Mouse (Mus musculus): Measurements from ENCODE around the gene Fbxw8. TPM values are rescaled to one million over a fixed set of nuclear protein-coding genes. Genes with fewer than 3 reads are reported as not detected.

Fbxw8 gene
- 44.5 and 45.0 TPM in 2 replicates for polyA plus RNA-seq (2016; fragmentation: Nextera tagmentation; extraction: Ambion mirVana)

DNA sequence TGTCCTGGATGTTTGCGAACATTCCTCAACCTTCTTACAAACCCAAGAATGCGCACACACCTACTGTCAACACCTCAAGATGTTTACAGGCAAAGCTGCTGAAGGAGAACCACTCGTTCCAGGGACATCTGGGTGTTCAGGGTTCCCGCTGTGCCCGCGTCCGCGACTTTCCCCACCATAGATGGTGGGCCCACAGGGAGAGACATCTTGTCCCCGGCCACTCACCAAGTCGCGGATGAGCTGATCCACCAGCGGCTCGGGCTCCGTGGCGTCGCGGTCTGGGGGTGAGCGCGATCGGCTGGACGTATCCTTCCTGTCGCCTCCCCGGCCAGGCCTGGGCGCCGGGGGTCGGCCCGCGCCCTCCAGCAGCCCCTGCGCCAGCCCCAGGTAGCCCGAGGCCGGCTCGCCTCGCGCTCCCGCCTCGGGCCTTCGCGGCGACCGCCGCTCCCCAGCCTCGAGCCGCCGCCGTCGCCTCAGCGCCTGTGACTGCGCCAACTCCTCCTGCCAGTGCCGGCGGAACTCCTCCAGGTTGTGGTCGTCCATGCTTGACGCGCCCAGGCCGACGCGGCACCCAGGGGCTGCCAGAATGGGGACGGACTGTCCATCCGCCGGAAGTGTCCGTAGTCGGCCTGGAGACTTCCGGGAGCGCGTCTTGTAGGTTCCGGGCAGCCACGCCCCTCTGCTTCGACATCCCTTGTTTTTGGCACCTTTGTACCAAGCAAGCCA lies at the start of gene Fbxw8:
TSS of gene Fbxw8 (minus strand) at position 626 of the 726 bp plus-strand sequence.
- Histone ChIP-seq H3K27me3 (peaks cover 4% of the 10 kb centered on the region; the same call in 1 of the 2 replicates), H3K4me1 (peaks cover 12% of the 10 kb centered on the region), H3K4me3 (peak within 1 kb of the TSS; percentile 98), H3K4me2 (replicated peaks) (peak within 1 kb of the TSS; percentile 75), H3K9ac (peak within 1 kb of the TSS; percentile 92), H3K9me3 (no peaks in the 10 kb centered on the region), H3K27ac (peak within 1 kb of the TSS; percentile 65; the same call in 1 of the 2 replicates), H3K36me3 (peaks cover 12% of the 10 kb centered on the region; the same call in 1 of the 2 replicates)
- under 1% methylated on average over 66 of the region's 67 CpGs for WGBS
- ATAC-seq (ENCODE audit: insufficient number of reproducible peaks, insufficient read depth, low FRiP score, low TSS enrichment): peak; percentile 83; the same call in 1 of the 2 replicates

DNA sequence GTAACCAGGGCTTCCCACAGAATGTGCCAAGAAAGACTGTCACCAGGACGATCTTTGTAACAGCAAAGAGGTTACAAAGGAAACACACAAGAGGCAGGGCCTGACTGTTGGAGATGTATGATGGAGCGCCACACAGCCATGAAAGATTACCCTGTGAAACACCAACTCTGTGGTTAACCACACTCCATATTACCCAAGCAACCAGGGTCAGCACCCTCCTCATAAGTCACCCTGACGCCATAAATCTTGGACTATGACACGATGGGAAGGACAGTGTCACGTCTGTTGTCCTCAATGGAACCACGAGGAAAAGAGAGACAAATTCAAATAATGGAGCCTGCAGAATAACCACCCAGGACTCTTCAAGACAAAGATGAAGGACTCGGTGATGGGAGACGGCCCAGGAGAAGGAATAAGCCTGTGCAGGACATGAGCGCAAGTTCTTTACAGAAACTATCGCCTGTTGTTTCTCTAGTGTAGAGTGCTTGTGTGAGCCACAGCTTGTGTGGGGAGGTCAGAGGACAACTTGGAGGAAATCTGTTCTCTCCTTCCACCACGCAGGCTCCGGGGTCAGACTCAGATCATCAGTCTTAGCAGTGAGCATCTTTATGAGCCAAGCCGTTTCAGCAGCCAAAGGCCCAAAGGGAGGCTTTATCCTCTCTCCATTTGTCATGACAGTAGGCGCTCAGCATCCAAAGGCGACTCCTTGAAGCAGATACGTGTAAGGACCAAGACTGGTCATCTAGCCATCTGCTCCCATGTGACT lies 49.6 kb upstream of the Fbxw8 start:
- WGBS: 85% methylated on average over 16 of the region's 16 CpGs
- no peak overlapping the region for H3K4me3 ChIP-seq
- no peaks in the 10 kb centered on the region for H3K9me3 ChIP-seq
- no peak overlapping the region for H3K27ac ChIP-seq
- no peaks in the 10 kb centered on the region for H3K36me3 ChIP-seq
- ATAC-seq (ENCODE audit: insufficient number of reproducible peaks, insufficient read depth, low FRiP score, low TSS enrichment): no peak
- no peaks in the 10 kb centered on the region for H3K27me3 ChIP-seq
- peaks cover 4% of the 10 kb centered on the region; the same call in 1 of the 2 replicates for H3K4me1 ChIP-seq
- H3K9ac ChIP-seq: no peak overlapping the region
- no peak overlapping the region for H3K4me2 ChIP-seq (replicated peaks)

DNA sequence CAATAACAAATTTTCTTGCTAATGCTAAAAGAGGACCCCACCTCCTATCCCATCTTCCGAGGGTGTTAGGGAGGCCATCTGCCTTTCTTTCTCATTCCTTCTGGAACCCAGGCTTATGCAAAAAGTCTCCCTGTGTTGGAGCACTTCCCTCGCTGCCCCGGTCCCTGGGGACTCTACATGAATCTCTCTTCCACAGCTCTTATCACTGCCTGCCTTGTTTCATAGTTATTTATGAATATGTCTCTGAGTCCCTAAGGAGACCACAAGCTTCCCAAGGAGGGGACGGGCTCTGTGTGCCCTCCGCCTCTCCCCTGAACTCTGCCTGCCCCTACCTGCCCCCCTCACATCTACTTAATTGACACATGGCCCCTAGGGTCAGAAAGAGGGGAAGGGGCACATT lies 44.4 kb upstream of the Fbxw8 start:
- no peak for ATAC-seq (ENCODE audit: insufficient number of reproducible peaks, insufficient read depth, low FRiP score, low TSS enrichment)
- H3K27me3 ChIP-seq: no peaks in the 10 kb centered on the region
- H3K9ac ChIP-seq: no peak overlapping the region
- H3K27ac ChIP-seq: no peak overlapping the region
- no peaks in the 10 kb centered on the region for H3K9me3 ChIP-seq
- no peaks in the 10 kb centered on the region for H3K4me1 ChIP-seq
- no peak overlapping the region for H3K4me3 ChIP-seq
- no peaks in the 10 kb centered on the region for H3K36me3 ChIP-seq
- H3K4me2 ChIP-seq (replicated peaks): no peak overlapping the region
- WGBS: 53% methylated on average over 5 of the region's 5 CpGs

DNA sequence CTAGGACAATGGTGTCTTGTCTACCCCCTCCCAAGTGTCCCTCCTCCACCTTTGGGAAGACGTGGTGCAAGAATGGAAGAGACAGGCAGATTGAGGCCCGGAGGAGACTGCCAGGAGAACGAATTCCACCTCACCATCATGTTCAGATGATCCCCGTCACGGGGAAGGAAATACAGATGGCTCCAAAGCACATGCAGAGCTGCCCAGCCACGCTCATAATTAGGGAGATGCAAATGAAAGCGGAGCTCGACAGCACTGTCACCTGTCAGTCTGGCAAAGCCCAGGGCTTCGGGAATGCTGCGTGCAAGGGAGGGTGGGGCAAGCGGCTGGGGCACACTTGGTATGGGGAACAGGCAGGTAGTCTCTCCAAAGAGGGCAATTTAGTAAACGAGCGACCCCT lies 42.2 kb upstream of the Fbxw8 start:
- 68% methylated on average over 13 of the region's 13 CpGs for WGBS
- Histone ChIP-seq H3K27me3 (peaks cover 8% of the 10 kb centered on the region; the same call in 1 of the 2 replicates), H3K9ac (no peak overlapping the region), H3K4me2 (replicated peaks) (no peak overlapping the region), H3K36me3 (no peaks in the 10 kb centered on the region), H3K9me3 (no peaks in the 10 kb centered on the region), H3K4me3 (no peak overlapping the region), H3K27ac (no peak overlapping the region), H3K4me1 (peaks cover 3% of the 10 kb centered on the region; the same call in 1 of the 2 replicates)
- no peak for ATAC-seq (ENCODE audit: insufficient number of reproducible peaks, insufficient read depth, low FRiP score, low TSS enrichment)

DNA sequence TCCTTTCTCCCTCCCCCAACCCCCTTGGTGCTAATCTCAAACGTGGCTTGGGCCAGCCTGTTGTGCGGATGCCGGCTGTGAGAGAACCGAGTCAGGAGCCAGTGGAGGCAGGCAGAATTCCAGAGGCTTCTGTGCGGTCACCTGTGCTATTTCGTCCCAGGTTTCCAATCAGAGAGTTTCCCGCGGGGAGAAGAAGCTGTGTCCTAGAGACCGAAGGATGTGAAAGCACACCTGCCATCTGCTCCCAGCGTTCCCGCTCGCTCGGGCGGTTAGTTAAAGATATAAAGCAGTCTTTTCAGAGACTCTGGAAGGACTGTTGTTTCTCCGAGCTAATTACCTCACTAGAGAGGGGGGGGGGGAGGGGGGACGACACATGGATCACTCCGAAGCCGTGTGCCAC lies 37.0 kb upstream of the Fbxw8 start:
- no peaks in the 10 kb centered on the region for H3K36me3 ChIP-seq
- no peaks in the 10 kb centered on the region for H3K9me3 ChIP-seq
- no peak overlapping the region for H3K4me3 ChIP-seq
- 0 out of 2 replicates have a peak overlapping the region, but pooled peaks have one; percentile 12 for H3K4me2 ChIP-seq (replicated peaks)
- peaks cover 19% of the 10 kb centered on the region for H3K4me1 ChIP-seq
- no peak overlapping the region for H3K27ac ChIP-seq
- ATAC-seq (ENCODE audit: insufficient number of reproducible peaks, insufficient read depth, low FRiP score, low TSS enrichment): no peak
- H3K27me3 ChIP-seq: peaks cover 8% of the 10 kb centered on the region; the same call in 1 of the 2 replicates
- 20% methylated on average over 18 of the region's 18 CpGs for WGBS
- H3K9ac ChIP-seq: no peak overlapping the region

DNA sequence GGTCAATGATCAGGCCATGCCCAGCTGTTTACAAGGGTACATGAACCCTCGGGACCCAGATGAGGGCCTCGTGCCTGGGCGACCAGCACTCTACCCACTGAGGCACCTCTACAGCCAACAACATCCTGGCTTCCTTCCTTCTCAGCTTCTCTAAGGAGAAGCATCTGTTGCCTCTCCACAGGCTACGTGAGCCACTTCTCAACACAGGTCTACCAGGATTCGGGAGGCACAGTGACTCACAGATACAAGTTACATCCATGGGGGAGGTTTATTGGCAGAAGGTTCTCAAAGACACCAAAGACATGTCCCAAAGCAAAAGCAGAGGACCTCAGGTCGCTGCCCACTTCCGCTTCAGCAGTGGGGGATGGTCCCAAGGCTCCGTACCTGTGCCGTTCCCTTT lies 35.2 kb upstream of the Fbxw8 start:
- 87% methylated on average over 9 of the region's 9 CpGs for WGBS
- Histone ChIP-seq H3K9ac (no peak overlapping the region), H3K4me2 (replicated peaks) (no peak overlapping the region), H3K9me3 (no peaks in the 10 kb centered on the region), H3K4me3 (no peak overlapping the region), H3K4me1 (peaks cover 23% of the 10 kb centered on the region), H3K36me3 (no peaks in the 10 kb centered on the region), H3K27ac (no peak overlapping the region), H3K27me3 (peaks cover 8% of the 10 kb centered on the region; the same call in 1 of the 2 replicates)
- no peak for ATAC-seq (ENCODE audit: insufficient number of reproducible peaks, insufficient read depth, low FRiP score, low TSS enrichment)

DNA sequence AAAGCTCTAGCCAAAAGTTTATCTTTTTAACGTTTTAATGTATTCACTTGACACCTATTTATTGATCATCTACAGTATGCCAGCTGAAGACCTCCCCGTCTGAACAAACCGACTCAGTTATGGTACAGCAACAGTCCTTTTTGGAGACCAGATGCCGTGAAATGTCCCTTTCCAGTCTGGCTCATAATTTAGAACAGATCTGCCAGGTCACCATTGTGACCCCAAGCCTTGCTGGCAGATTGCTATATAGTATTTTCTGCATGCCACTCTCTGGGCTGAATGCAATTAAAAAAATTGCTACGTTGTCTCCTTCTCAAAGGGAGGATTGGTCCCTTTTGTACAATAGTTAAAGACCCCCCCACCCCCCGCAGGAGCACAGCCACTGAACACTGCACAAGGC lies 33.1 kb upstream of the Fbxw8 start:
- Histone ChIP-seq H3K36me3 (no peaks in the 10 kb centered on the region), H3K27me3 (peaks cover 5% of the 10 kb centered on the region; the same call in 1 of the 2 replicates), H3K4me3 (no peak overlapping the region), H3K9ac (no peak overlapping the region), H3K27ac (no peak overlapping the region), H3K4me1 (peaks cover 23% of the 10 kb centered on the region), H3K9me3 (no peaks in the 10 kb centered on the region), H3K4me2 (replicated peaks) (no peak overlapping the region)
- ATAC-seq (ENCODE audit: insufficient number of reproducible peaks, insufficient read depth, low FRiP score, low TSS enrichment): no peak
- WGBS: 28% methylated on average over 6 of the region's 6 CpGs

- H3K27me3 ChIP-seq: no peaks in the 10 kb centered on the region
Observed at GRCm38 (mm10) chr5:118186903-118187633, 31.8 kb upstream of the Fbxw8 start.

GRCm38 (mm10) chr5:118177640-118178039 lies 22.4 kb upstream of the Fbxw8 start:
- H3K27me3 ChIP-seq: peaks cover 23% of the 10 kb centered on the region
- WGBS: 75% methylated on average over 7 of the region's 7 CpGs
- no peak overlapping the region for H3K4me3 ChIP-seq
- H3K4me2 ChIP-seq (replicated peaks): no peak overlapping the region
- H3K9ac ChIP-seq: no peak overlapping the region
- H3K4me1 ChIP-seq: peaks cover 6% of the 10 kb centered on the region; the same call in 1 of the 2 replicates
- ATAC-seq (ENCODE audit: insufficient number of reproducible peaks, insufficient read depth, low FRiP score, low TSS enrichment): no peak
- H3K27ac ChIP-seq: no peak overlapping the region
- H3K36me3 ChIP-seq: no peaks in the 10 kb centered on the region
- H3K9me3 ChIP-seq: no peaks in the 10 kb centered on the region

More at GRCm38 (mm10) chr5:118186903-118187633, 31.8 kb upstream of the Fbxw8 start:
- H3K9ac ChIP-seq: no peak overlapping the region
- H3K4me2 ChIP-seq (replicated peaks): no peak overlapping the region
- no peaks in the 10 kb centered on the region for H3K9me3 ChIP-seq
- H3K36me3 ChIP-seq: no peaks in the 10 kb centered on the region
- WGBS: 75% methylated on average over 9 of the region's 9 CpGs
- H3K4me3 ChIP-seq: no peak overlapping the region
- ATAC-seq (ENCODE audit: insufficient number of reproducible peaks, insufficient read depth, low FRiP score, low TSS enrichment): no peak
- H3K4me1 ChIP-seq: peaks cover 16% of the 10 kb centered on the region
- H3K27ac ChIP-seq: no peak overlapping the region

DNA sequence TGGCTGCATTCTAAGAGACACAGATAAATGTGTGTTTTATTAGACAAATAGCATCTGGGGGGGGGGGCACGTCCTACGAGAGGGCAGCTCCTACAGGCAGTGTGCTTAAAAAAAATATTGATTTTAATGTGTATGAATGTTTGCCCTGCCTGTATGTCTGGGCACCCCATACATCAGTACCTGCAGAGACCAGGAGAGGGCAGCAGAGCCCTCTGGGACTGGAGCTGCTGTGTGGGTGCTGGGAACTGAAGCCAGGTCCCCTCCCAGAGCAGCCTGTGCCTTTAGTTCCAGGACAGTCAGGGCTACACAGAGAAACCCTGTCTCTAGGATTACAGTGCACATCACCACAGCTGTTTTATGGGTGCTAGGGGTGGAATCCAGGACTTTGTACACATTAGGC lies 19.9 kb upstream of the Fbxw8 start:
- Histone ChIP-seq H3K9ac (no peak overlapping the region), H3K4me2 (replicated peaks) (no peak overlapping the region; the same call in 1 of the 2 replicates), H3K36me3 (no peaks in the 10 kb centered on the region), H3K4me1 (peaks cover 19% of the 10 kb centered on the region), H3K27ac (no peak overlapping the region), H3K27me3 (peaks cover 48% of the 10 kb centered on the region), H3K4me3 (no peak overlapping the region), H3K9me3 (peaks cover 3% of the 10 kb centered on the region; the same call in 1 of the 2 replicates)
- no peak for ATAC-seq (ENCODE audit: insufficient number of reproducible peaks, insufficient read depth, low FRiP score, low TSS enrichment)
- WGBS: 11% methylated on average over 2 of the region's 2 CpGs

- H3K36me3 ChIP-seq: no peaks in the 10 kb centered on the region
- H3K4me2 ChIP-seq (replicated peaks): peak overlapping the region; percentile 46
- H3K4me1 ChIP-seq: peaks cover 20% of the 10 kb centered on the region
- peak overlapping the region; percentile 25; the same call in 1 of the 2 replicates for H3K4me3 ChIP-seq
- no peak overlapping the region for H3K27ac ChIP-seq
- peaks cover 3% of the 10 kb centered on the region; the same call in 1 of the 2 replicates for H3K9me3 ChIP-seq
- ATAC-seq (ENCODE audit: insufficient number of reproducible peaks, insufficient read depth, low FRiP score, low TSS enrichment): no peak; the same call in 1 of the 2 replicates
- no peak overlapping the region for H3K9ac ChIP-seq
- H3K27me3 ChIP-seq: peaks cover 54% of the 10 kb centered on the region
- under 1% methylated on average over 22 of the region's 22 CpGs for whole genome bisulfite sequencing
Observed at GRCm38 (mm10) chr5:118174310-118175009, 19.2 kb upstream of the Fbxw8 start.

Measured in embryonic facial prominence, embryonic 12.5 days (tissue).